ENCODE assay signal across 8 mouse cellular contexts in the genomic region with DNA sequence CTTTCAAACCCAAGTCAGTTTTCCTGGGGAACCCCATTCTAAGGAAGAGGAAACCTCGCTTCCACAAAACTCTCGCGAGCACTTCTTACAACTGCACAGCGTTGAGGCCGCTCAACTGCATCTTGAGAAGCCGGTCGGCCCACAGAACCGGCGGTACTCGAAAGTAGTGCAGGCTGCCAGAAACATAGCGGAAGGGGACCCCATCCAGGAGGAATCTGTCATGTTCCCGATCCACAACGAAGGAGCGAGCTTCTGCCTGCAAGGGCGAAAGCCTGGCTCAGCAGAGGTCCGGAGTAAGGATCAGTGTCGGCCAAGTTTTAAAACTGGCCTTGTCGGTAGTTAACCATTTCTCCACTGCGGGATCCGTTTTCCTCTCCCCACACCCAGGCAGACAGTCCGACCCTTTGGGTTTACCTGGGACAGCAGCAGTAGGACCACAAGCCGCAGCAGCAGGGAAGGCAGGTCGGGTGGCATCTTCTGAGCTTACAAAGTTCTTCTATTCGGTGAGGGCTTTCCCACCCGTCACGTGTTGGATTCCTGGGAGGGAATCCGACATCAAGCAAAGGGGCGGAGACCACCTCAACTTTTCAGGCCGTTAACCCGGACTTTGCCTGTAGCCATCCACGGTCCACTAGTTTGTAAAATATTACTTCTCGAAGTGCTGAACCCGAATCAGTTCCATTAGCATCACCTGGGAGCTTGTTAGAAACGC. TPM values are rescaled to one million over a fixed set of nuclear protein-coding genes. Genes with fewer than 3 reads are reported as not detected.
DNase-seq lines count a peak whose midpoint lies in the region; ATAC-seq and TF ChIP-seq lines count a peak whose summit lies in the region.

No protein-coding gene starts in this region.

- DNase-seq in 3T3-L1 (ENCODE audit: low read depth, low spot score) (peak; percentile 68), Patski (ENCODE audit: low read depth, low spot score) (no peak)
- DNase-seq in hindbrain, embryonic 11.5 days (ENCODE audit: low spot score): peak; percentile 21
- peak; percentile 57 for DNase-seq in limb, embryonic 14.5 days (ENCODE audit: low spot score)
- no peak for DNase-seq in layer of hippocampus, postnatal 36 days
- DNase-seq in cerebellum, adult 11 months: no peak

- in situ Hi-C loops in Patski (cut with MboI; ENCODE audit: low pct_unique_long_range_greater_than_20kb): no loop called here

- H3K4me3 ChIP-seq in hindbrain, embryonic 11.5 days (ENCODE audit: low read depth, low read length): peak overlapping the region; percentile 25
- peak overlapping the region; percentile 82 for H3K4me3 ChIP-seq in limb, embryonic 14.5 days (replicated peaks; ENCODE audit: low read length)
- peak overlapping the region; percentile 37 for H3K4me3 ChIP-seq in midbrain, embryonic 12.5 days

- H3K36me3 ChIP-seq in hindbrain, embryonic 11.5 days (ENCODE audit: control insufficient read depth, insufficient read depth, low read length): no peaks in the 10 kb centered on the region
- H3K36me3 ChIP-seq in limb, embryonic 14.5 days (ENCODE audit: control insufficient read depth, insufficient read depth, low read length): peaks cover 18% of the 10 kb centered on the region
- peaks cover 24% of the 10 kb centered on the region for H3K36me3 ChIP-seq in midbrain, embryonic 12.5 days

- peaks cover 5% of the 10 kb centered on the region for H3K4me1 ChIP-seq in hindbrain, embryonic 11.5 days (replicated peaks; ENCODE audit: control insufficient read depth, insufficient read depth, low read length)
- peaks cover 25% of the 10 kb centered on the region for H3K4me1 ChIP-seq in limb, embryonic 14.5 days (ENCODE audit: control insufficient read depth, insufficient read depth, low read length)
- H3K4me1 ChIP-seq in midbrain, embryonic 12.5 days: peaks cover 41% of the 10 kb centered on the region

- peak overlapping the region; percentile 46 for H3K9ac ChIP-seq in hindbrain, embryonic 11.5 days (ENCODE audit: low read depth, low read length)
- peak overlapping the region; percentile 65 for H3K9ac ChIP-seq in limb, embryonic 14.5 days (ENCODE audit: low read depth, low read length, severe bottlenecking)
- H3K9ac ChIP-seq in midbrain, embryonic 12.5 days (replicated peaks): peak overlapping the region; percentile 51

- TF ChIP-seq CTCF in Patski (IDR thresholded peaks at IDR 0.05): no peak

- peak overlapping the region; percentile 40 for H3K4me2 ChIP-seq in hindbrain, embryonic 11.5 days (replicated peaks; ENCODE audit: low read depth, low read length)
- H3K4me2 ChIP-seq in limb, embryonic 14.5 days (replicated peaks; ENCODE audit: low read depth, low read length, severe bottlenecking): peak overlapping the region; percentile 91
- H3K4me2 ChIP-seq in midbrain, embryonic 12.5 days (replicated peaks): peak overlapping the region; percentile 98

- no peak overlapping the region for H3K27ac ChIP-seq in hindbrain, embryonic 11.5 days (ENCODE audit: low read depth, low read length)
- H3K27ac ChIP-seq in limb, embryonic 14.5 days (replicated peaks; ENCODE audit: low read depth, low read length): peak overlapping the region; percentile 55; the same call in 1 of the 2 replicates
- no peak overlapping the region for H3K27ac ChIP-seq in midbrain, embryonic 12.5 days (replicated peaks)

- no peaks in the 10 kb centered on the region for H3K9me3 ChIP-seq in hindbrain, embryonic 11.5 days (ENCODE audit: control insufficient read depth, low read length)
- H3K9me3 ChIP-seq in limb, embryonic 14.5 days (ENCODE audit: control insufficient read depth, low read length): no peaks in the 10 kb centered on the region
- no peaks in the 10 kb centered on the region for H3K9me3 ChIP-seq in midbrain, embryonic 12.5 days

- ATAC-seq in Patski: peak; percentile 27
- ATAC-seq in erythroblast, adult 5-6 weeks (replicated peaks; ENCODE audit: low FRiP score, poor library complexity, severe bottlenecking): peak; percentile 29; the same call in 1 of the 2 replicates
- no peak for ATAC-seq in hindbrain, embryonic 11.5 days (ENCODE audit: low FRiP score)
- peak; percentile 21; the same call in 1 of the 2 replicates for ATAC-seq in limb, embryonic 14.5 days (ENCODE audit: low FRiP score, low read depth)
- no peak for ATAC-seq in midbrain, embryonic 12.5 days (ENCODE audit: low FRiP score, low read depth)

- no peak for TF ChIP-seq POLR2A in limb, embryonic 14.5 days (IDR thresholded peaks at IDR 0.05; ENCODE audit: borderline replicate concordance, extremely low read depth, insufficient read depth, insufficient read length)

- CTCF ChIA-PET in Patski (lab: Charles Lee): interaction anchor here (1.0 to 1.3 kb wide), 3 partner anchors 9 to 43 kb away, joined by 3 to 6 read pairs (median 5); no protein-coding TSS in a partner anchor

- 15% methylated on average over 34 of the region's 34 CpGs for WGBS in hindbrain, embryonic 11.5 days
- WGBS in limb, embryonic 14.5 days: 9% methylated on average over 34 of the region's 34 CpGs
- 14% methylated on average over 34 of the region's 34 CpGs for WGBS in midbrain, embryonic 12.5 days

- POLR2A ChIA-PET in Patski (lab: Charles Lee): interaction anchor here (0.9 to 1.1 kb wide), 4 partner anchors 9 to 85 kb away, joined by 3 to 4 read pairs (median 3); no protein-coding TSS in a partner anchor

- H3K27me3 ChIP-seq in Patski: no peaks in the 10 kb centered on the region
- peaks cover 5% of the 10 kb centered on the region; the same call in 1 of the 2 replicates for H3K27me3 ChIP-seq in hindbrain, embryonic 11.5 days (ENCODE audit: control insufficient read depth, insufficient read depth, low read length)
- H3K27me3 ChIP-seq in limb, embryonic 14.5 days (ENCODE audit: control insufficient read depth, insufficient read depth, low read length): no peaks in the 10 kb centered on the region
- H3K27me3 ChIP-seq in midbrain, embryonic 12.5 days: peaks cover 12% of the 10 kb centered on the region

RNA-seq across cellular contexts. Expression of gene Glb1l, which starts 1.5 kb away (rescaled TPM):
- polyA plus RNA-seq in Patski (2021): 30.9 TPM
- 12.3 and 12.9 TPM in 2 replicates for total RNA-seq in erythroblast, adult 5-6 weeks (2015; ENCODE audit: low replicate concordance)
- total RNA-seq in erythroblast, adult 5-6 weeks (2017; ENCODE audit: low replicate concordance): 8.1 and 8.6 TPM in 2 replicates
- 18.0 and 19.5 TPM in 2 replicates for polyA plus RNA-seq in hindbrain, embryonic 11.5 days (2014; fragmentation: Nextera tagmentation; extraction: Ambion mirVana)
- polyA plus RNA-seq in limb, embryonic 14.5 days (2012; rRNA removed): 41.4 and 46.0 TPM in 2 replicates
- 17.7 and 18.2 TPM in 2 replicates for polyA plus RNA-seq in limb, embryonic 14.5 days (2014; fragmentation: Nextera tagmentation; extraction: Ambion mirVana)
- 23.2 and 25.7 TPM in 2 replicates for polyA plus RNA-seq in midbrain, embryonic 12.5 days (2016; fragmentation: Nextera tagmentation; extraction: Ambion mirVana)
- 10 to 100 TPM; 13.0 to 19.1 TPM for total RNA-seq in layer of hippocampus, postnatal 36 days (2021)

RNA-seq across cellular contexts. Expression of gene Stk16, which starts 1.5 kb away (rescaled TPM):
- 181 TPM for polyA plus RNA-seq in Patski (2021)
- total RNA-seq in erythroblast, adult 5-6 weeks (2015; ENCODE audit: low replicate concordance): 50.4 and 76.9 TPM in 2 replicates
- total RNA-seq in erythroblast, adult 5-6 weeks (2017; ENCODE audit: low replicate concordance): 31.3 and 50.2 TPM in 2 replicates
- 110 and 125 TPM in 2 replicates for polyA plus RNA-seq in hindbrain, embryonic 11.5 days (2014; fragmentation: Nextera tagmentation; extraction: Ambion mirVana)
- polyA plus RNA-seq in limb, embryonic 14.5 days (2012; rRNA removed): 245 and 269 TPM in 2 replicates
- 110 and 118 TPM in 2 replicates for polyA plus RNA-seq in limb, embryonic 14.5 days (2014; fragmentation: Nextera tagmentation; extraction: Ambion mirVana)
- 124 and 135 TPM in 2 replicates for polyA plus RNA-seq in midbrain, embryonic 12.5 days (2016; fragmentation: Nextera tagmentation; extraction: Ambion mirVana)
- total RNA-seq in layer of hippocampus, postnatal 36 days (2021): 10 to 100 TPM; 88.0 to 89.0 TPM

RNA-seq across cellular contexts. Expression of gene Tuba4a, which starts 10.5 kb away (rescaled TPM):
- 200 TPM for polyA plus RNA-seq in Patski (2021)
- 433 and 471 TPM in 2 replicates for total RNA-seq in erythroblast, adult 5-6 weeks (2015; ENCODE audit: low replicate concordance)
- 280 and 368 TPM in 2 replicates for total RNA-seq in erythroblast, adult 5-6 weeks (2017; ENCODE audit: low replicate concordance)
- 10.7 and 12.4 TPM in 2 replicates for polyA plus RNA-seq in hindbrain, embryonic 11.5 days (2014; fragmentation: Nextera tagmentation; extraction: Ambion mirVana)
- 20.9 and 25.1 TPM in 2 replicates for polyA plus RNA-seq in limb, embryonic 14.5 days (2012; rRNA removed)
- polyA plus RNA-seq in limb, embryonic 14.5 days (2014; fragmentation: Nextera tagmentation; extraction: Ambion mirVana): 38.5 and 55.9 TPM in 2 replicates
- 5.9 and 7.6 TPM in 2 replicates for polyA plus RNA-seq in midbrain, embryonic 12.5 days (2016; fragmentation: Nextera tagmentation; extraction: Ambion mirVana)
- 100 to 1,000 TPM; 517 to 555 TPM for total RNA-seq in layer of hippocampus, postnatal 36 days (2021)

RNA-seq across cellular contexts. Expression of gene Atg9a, which starts 17.1 kb away (rescaled TPM):
- 33.2 TPM for polyA plus RNA-seq in Patski (2021)
- 107 and 131 TPM in 2 replicates for total RNA-seq in erythroblast, adult 5-6 weeks (2015; ENCODE audit: low replicate concordance)
- total RNA-seq in erythroblast, adult 5-6 weeks (2017; ENCODE audit: low replicate concordance): 137 and 142 TPM in 2 replicates
- polyA plus RNA-seq in hindbrain, embryonic 11.5 days (2014; fragmentation: Nextera tagmentation; extraction: Ambion mirVana): 17.4 and 18.6 TPM in 2 replicates
- 46.1 and 62.3 TPM in 2 replicates for polyA plus RNA-seq in limb, embryonic 14.5 days (2012; rRNA removed)
- polyA plus RNA-seq in limb, embryonic 14.5 days (2014; fragmentation: Nextera tagmentation; extraction: Ambion mirVana): 31.5 and 33.9 TPM in 2 replicates
- polyA plus RNA-seq in midbrain, embryonic 12.5 days (2016; fragmentation: Nextera tagmentation; extraction: Ambion mirVana): 34.8 and 35.5 TPM in 2 replicates
- 100 to 1,000 TPM; 113 to 114 TPM for total RNA-seq in layer of hippocampus, postnatal 36 days (2021)

RNA-seq across cellular contexts. Expression of gene Ankzf1, which starts 17.2 kb away (rescaled TPM):
- 28.5 TPM for polyA plus RNA-seq in Patski (2021)
- total RNA-seq in erythroblast, adult 5-6 weeks (2015; ENCODE audit: low replicate concordance): 8.3 and 10.4 TPM in 2 replicates
- total RNA-seq in erythroblast, adult 5-6 weeks (2017; ENCODE audit: low replicate concordance): 34.5 and 39.0 TPM in 2 replicates
- polyA plus RNA-seq in hindbrain, embryonic 11.5 days (2014; fragmentation: Nextera tagmentation; extraction: Ambion mirVana): 12.8 and 14.9 TPM in 2 replicates
- polyA plus RNA-seq in limb, embryonic 14.5 days (2012; rRNA removed): 34.1 and 34.7 TPM in 2 replicates
- polyA plus RNA-seq in limb, embryonic 14.5 days (2014; fragmentation: Nextera tagmentation; extraction: Ambion mirVana): 19.2 and 23.2 TPM in 2 replicates
- 22.6 and 23.4 TPM in 2 replicates for polyA plus RNA-seq in midbrain, embryonic 12.5 days (2016; fragmentation: Nextera tagmentation; extraction: Ambion mirVana)
- 10 to 100 TPM; 25.4 to 28.1 TPM for total RNA-seq in layer of hippocampus, postnatal 36 days (2021)

Comparison
In these comparisons a context has a peak if more than half of its experiments do, and no peak if none do; other contexts are left out.
1. DNase-seq: peak in 3T3-L1 (single experiment), hindbrain, embryonic 11.5 days (single experiment) and limb, embryonic 14.5 days (single experiment); none in Patski (single experiment), layer of hippocampus, postnatal 36 days (0 of 2) and cerebellum, adult 11 months (single experiment).
2. ATAC-seq: peak in Patski (single experiment), erythroblast, adult 5-6 weeks (single experiment) and limb, embryonic 14.5 days (single experiment); none in hindbrain, embryonic 11.5 days (single experiment) and midbrain, embryonic 12.5 days (single experiment).
3. H3K4me2 ChIP-seq: peak in every context shown above with its lines; median percentile 98 in midbrain, embryonic 12.5 days; 91 in limb, embryonic 14.5 days; 40 in hindbrain, embryonic 11.5 days.
4. H3K4me3 ChIP-seq: peak in every context shown above with its lines; median percentile 82 in limb, embryonic 14.5 days; 37 in midbrain, embryonic 12.5 days; 25 in hindbrain, embryonic 11.5 days.
5. Peak in every context shown above with its lines, with median percentiles within 50 percentile points of each other: H3K9ac ChIP-seq.